Comparison of ENCODE assay signal across 1 mouse cellular context in genomic region chr8:70505698-70506327, GRCm38 (mm10).
TF ChIP-seq lines count a peak whose summit lies in the region.

No protein-coding gene starts in this region.

TF ChIP-seq in CH12.LX, 34 proteins besides CTCF, POLR2A, EP300 and RAD21:
- TF ChIP-seq USF2 (conservative IDR thresholded peaks at IDR 0.05; ENCODE audit: low read depth, low read length) = peak; percentile 60
- peak; percentile 64 for TF ChIP-seq USF1 (IDR thresholded peaks at IDR 0.05; ENCODE audit: low read depth, low read length)
- TF ChIP-seq IRF4 (IDR thresholded peaks at IDR 0.05; ENCODE audit: low read depth, low read length) = no peak
- TF ChIP-seq MAFK (IDR thresholded peaks at IDR 0.05; ENCODE audit: insufficient replicate concordance, low read length) = no peak
